Mouse (Mus musculus) lung, embryonic 14.5 days (tissue): ENCODE data around the gene Hnrnpf. TPM values are rescaled to one million over a fixed set of nuclear protein-coding genes. Genes with fewer than 3 reads are reported as not detected.

ENCODE experiments used
- ATAC-seq: fragments of 200-750 bp; cut with Nextera tagmentation; 2 replicates; pipeline ENCODE4 v1.8.0; 2017; ENCODE audit warnings: mild to moderate bottlenecking, moderate TSS enrichment, moderate library complexity; ENCODE audit not compliant: insufficient read depth
- DNase-seq: peaks from one replicate; pipeline ENCODE4 v3.0.0-alpha.2; 2015
- H3K27ac ChIP-seq: fragments of 300-500 bp; sonication (generic); 2 replicates; pipeline ENCODE4 v1.5.1; 2014; ENCODE audit warnings: low read depth, mild to moderate bottlenecking, moderate library complexity
- H3K27me3 ChIP-seq: fragments of 300-500 bp; sonication (generic); 2 replicates; pipeline ENCODE4 v1.6.1; 2014; ENCODE audit warnings: low read length, control low read depth; ENCODE audit not compliant: insufficient read depth
- H3K36me3 ChIP-seq: fragments of 300-500 bp; sonication (generic); 2 replicates; pipeline ENCODE4 v1.6.1; 2014; ENCODE audit warnings: control low read depth; ENCODE audit not compliant: insufficient read depth
- H3K4me1 ChIP-seq: fragments of 300-500 bp; sonication (generic); 2 replicates; pipeline ENCODE4 v1.6.1; 2014; ENCODE audit warnings: antibody characterized with exemption, control low read depth; ENCODE audit not compliant: insufficient read depth
- H3K4me2 ChIP-seq: fragments of 300-500 bp; sonication (generic); 2 replicates; pipeline ENCODE4 v1.6.1; 2014; ENCODE audit warnings: mild to moderate bottlenecking
- H3K4me3 ChIP-seq: fragments of 300-500 bp; sonication (generic); 2 replicates; pipeline ENCODE4 v1.5.1; 2014; ENCODE audit warnings: low read depth, low read length
- H3K9ac ChIP-seq: fragments of 300-500 bp; sonication (generic); 2 replicates; pipeline ENCODE4 v1.6.1; 2014
- H3K9me3 ChIP-seq: fragments of 300-500 bp; sonication (generic); 2 replicates; pipeline ENCODE4 v1.6.1; 2016; ENCODE audit warnings: low read depth, low read length, control low read depth
- CTCF ChIP-seq: IDR thresholded peaks from 2 replicates; pipeline ENCODE4 v1.5.1; 2016; ENCODE audit warnings: antibody characterized with exemption, low read depth
- WGBS: fragments of 180-500 bp; shearing (Covaris S2); extraction: QIAGEN DNeasy Blood & Tissue Kit; methylation state at CpG from one replicate; pipeline ENCODE4 v1.1.7; 2014; 5-methylcytosine and 5-hydroxymethylcytosine counted together
- polyA plus RNA-seq: library from polyadenylated mRNA; unstranded; fragments of >200 nt; fragmentation: Nextera tagmentation; extraction: Ambion mirVana; gene quantifications from 2 replicates; pipeline ENCODE4 v1.2.1, GENCODE M21; 2014

The Hnrnpf gene
- polyA plus RNA-seq, 1 experiment from 2014 or later, result 803 TPM

GRCm38 (mm10) chr6:117880394-117880838 lies 19.7 kb upstream of the Hnrnpf start:
- peaks cover 5% of the 10 kb centered on the region for H3K4me1 ChIP-seq
- 33% methylated on average over 3 of the region's 3 CpGs for WGBS
- H3K4me3 ChIP-seq, result peak overlapping the region; percentile 44
- no peak for TF ChIP-seq CTCF
- H3K4me2 ChIP-seq, result peak overlapping the region; percentile 73
- peak overlapping the region; percentile 99 for H3K27ac ChIP-seq
- no peaks in the 10 kb centered on the region for H3K36me3 ChIP-seq
- H3K9ac ChIP-seq, result peak overlapping the region; percentile 76
- ATAC-seq (no peak), DNase-seq (no peak)
- H3K9me3 ChIP-seq, result no peaks in the 10 kb centered on the region
- H3K27me3 ChIP-seq, result no peaks in the 10 kb centered on the region

- Histone ChIP-seq H3K27ac (no peak overlapping the region), H3K4me3 (no peak overlapping the region), H3K4me1 (peaks cover 5% of the 10 kb centered on the region), H3K27me3 (no peaks in the 10 kb centered on the region), H3K9ac (no peak overlapping the region), H3K4me2 (peak overlapping the region; percentile 73; the same call in 1 of the 2 replicates), H3K9me3 (no peaks in the 10 kb centered on the region), H3K36me3 (no peaks in the 10 kb centered on the region)
- no peak for TF ChIP-seq CTCF
- ATAC-seq, result no peak
- 80% methylated on average over 7 of the region's 7 CpGs for WGBS
- no peak for DNase-seq
Observed at GRCm38 (mm10) chr6:117881229-117881628, 18.9 kb upstream of the Hnrnpf start.

- DNase-seq (no peak), ATAC-seq (no peak)
- H3K36me3 ChIP-seq, result no peaks in the 10 kb centered on the region
- 70% methylated on average over 7 of the region's 7 CpGs for WGBS
- no peaks in the 10 kb centered on the region for H3K27me3 ChIP-seq
- no peak overlapping the region for H3K4me2 ChIP-seq
- H3K9ac ChIP-seq, result no peak overlapping the region
- no peak overlapping the region for H3K27ac ChIP-seq
- H3K4me3 ChIP-seq, result no peak overlapping the region
- TF ChIP-seq CTCF, result no peak
- H3K9me3 ChIP-seq, result no peaks in the 10 kb centered on the region
- H3K4me1 ChIP-seq, result peaks cover 5% of the 10 kb centered on the region
Observed at GRCm38 (mm10) chr6:117881997-117882396, 18.1 kb upstream of the Hnrnpf start.

- Histone ChIP-seq H3K36me3 (no peaks in the 10 kb centered on the region), H3K4me1 (no peaks in the 10 kb centered on the region), H3K4me2 (no peak overlapping the region), H3K9ac (no peak overlapping the region), H3K9me3 (no peaks in the 10 kb centered on the region), H3K27me3 (no peaks in the 10 kb centered on the region), H3K4me3 (no peak overlapping the region), H3K27ac (no peak overlapping the region)
- DNase-seq (no peak), ATAC-seq (no peak)
- 79% methylated on average over 2 of the region's 2 CpGs for WGBS
- no peak for TF ChIP-seq CTCF
Observed at GRCm38 (mm10) chr6:117885943-117886342, 14.2 kb upstream of the Hnrnpf start.

DNA sequence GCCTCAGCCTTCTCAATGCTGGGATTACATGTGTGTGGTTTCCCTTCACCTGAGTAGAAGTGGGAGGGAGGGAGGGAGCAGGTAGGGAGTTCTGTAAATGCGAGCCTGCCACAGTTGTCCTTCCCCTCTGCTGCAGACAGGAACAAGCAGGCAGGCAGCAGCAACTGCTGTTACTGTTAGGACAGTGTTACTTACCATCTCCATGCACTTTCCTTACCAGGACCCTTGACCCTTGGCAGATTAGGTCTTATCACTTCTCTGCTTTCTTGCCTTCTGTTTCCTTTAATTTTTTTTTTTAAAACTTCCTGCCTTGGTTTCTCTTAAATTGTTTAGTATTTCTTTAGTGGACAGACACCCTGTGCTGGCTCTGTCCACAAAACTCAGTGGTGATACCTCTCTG lies 12.1 kb upstream of the Hnrnpf start:
- H3K27ac ChIP-seq, result no peak overlapping the region
- DNase-seq (no peak), ATAC-seq (no peak)
- H3K36me3 ChIP-seq, result no peaks in the 10 kb centered on the region
- no peak overlapping the region for H3K4me3 ChIP-seq
- no peaks in the 10 kb centered on the region for H3K27me3 ChIP-seq
- no peak for TF ChIP-seq CTCF
- H3K4me2 ChIP-seq, result no peak overlapping the region
- no peaks in the 10 kb centered on the region for H3K9me3 ChIP-seq
- peak overlapping the region; percentile 13; the same call in 1 of the 2 replicates for H3K9ac ChIP-seq
- WGBS, result 18% methylated on average over 1 of the region's 1 CpGs
- no peaks in the 10 kb centered on the region for H3K4me1 ChIP-seq

DNA sequence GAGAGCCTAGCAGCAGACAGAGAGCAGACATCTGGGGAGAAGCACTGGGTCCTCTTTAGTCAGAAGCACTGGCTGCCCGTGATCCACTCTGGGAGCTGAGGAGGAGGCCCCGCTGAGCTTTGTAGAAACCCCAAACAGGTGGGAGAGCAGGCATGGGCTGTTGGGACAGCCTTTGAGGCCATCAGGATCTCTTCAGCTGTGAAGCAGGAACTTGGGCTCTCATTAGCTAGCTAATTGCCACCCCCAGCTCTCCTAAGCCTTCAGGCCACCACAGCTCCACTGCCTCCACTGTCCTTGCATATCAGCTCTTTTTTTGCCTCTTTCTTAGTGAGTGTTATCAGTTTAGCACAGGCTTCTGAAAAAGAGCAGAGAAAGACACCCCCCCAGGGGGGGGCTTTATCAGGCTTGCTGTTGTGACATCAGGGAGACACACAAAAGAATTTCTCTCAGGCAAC lies 11.5 kb upstream of the Hnrnpf start:
- WGBS, result 43% methylated on average over 2 of the region's 2 CpGs
- H3K4me2 ChIP-seq, result no peak overlapping the region
- H3K9ac ChIP-seq, result peak overlapping the region; percentile 13; the same call in 1 of the 2 replicates
- DNase-seq (no peak), ATAC-seq (no peak; the same call in 1 of the 2 replicates)
- TF ChIP-seq CTCF, result no peak
- no peaks in the 10 kb centered on the region for H3K9me3 ChIP-seq
- H3K36me3 ChIP-seq, result no peaks in the 10 kb centered on the region
- no peaks in the 10 kb centered on the region for H3K27me3 ChIP-seq
- H3K4me1 ChIP-seq, result no peaks in the 10 kb centered on the region
- no peak overlapping the region for H3K4me3 ChIP-seq
- H3K27ac ChIP-seq, result 0 out of 2 replicates have a peak overlapping the region, but pooled peaks have one; percentile 12

- Histone ChIP-seq H3K36me3 (no peaks in the 10 kb centered on the region), H3K27ac (no peak overlapping the region), H3K4me2 (no peak overlapping the region), H3K27me3 (no peaks in the 10 kb centered on the region), H3K9me3 (no peaks in the 10 kb centered on the region), H3K4me1 (no peaks in the 10 kb centered on the region), H3K9ac (no peak overlapping the region), H3K4me3 (no peak overlapping the region)
- 77% methylated on average over 6 of the region's 6 CpGs for WGBS
- DNase-seq (no peak), ATAC-seq (no peak)
- TF ChIP-seq CTCF, result no peak
Observed at GRCm38 (mm10) chr6:117890257-117890656, 9.9 kb upstream of the Hnrnpf start.
